Mouse (Mus musculus): ENCODE measurements at regions not wholly inside any gene's neighbourhood (a gene's known extent, or its start where the extent isn't known, plus 50 kb on each side); places are given as distances from the start of the nearest gene placed in this dataset.
"Not testable (repeated sequence)": the region's sequence is repeated elsewhere in the genome, so short reads cannot be mapped to it uniquely, and the experiment has no call there.

- no peak for DNase-seq
Observed at GRCm38 (mm10) chr17:7534386-7535059, 149.3 kb upstream of the Unc93a2 start.

GRCm38 (mm10) chr17:7533552-7533951 is 148.3 kb upstream of the Unc93a2 start:
- no peak for DNase-seq

- no peak for DNase-seq
Observed at GRCm38 (mm10) chr17:7532618-7533017, 147.4 kb upstream of the Unc93a2 start.

- no peak for DNase-seq
Observed at GRCm38 (mm10) chr17:7529304-7529703, 144.0 kb upstream of the Unc93a2 start.

- no peak for DNase-seq
Observed at GRCm38 (mm10) chr17:7527681-7528080, 142.4 kb upstream of the Unc93a2 start.

- DNase-seq = not testable (repeated sequence)
Observed at GRCm38 (mm10) chr17:7524497-7524896, 139.2 kb upstream of the Unc93a2 start.

- DNase-seq = no peak
Observed at GRCm38 (mm10) chr17:7521127-7521526, 135.9 kb upstream of the Unc93a2 start.

Measured in cerebellum, adult 18-20 months (tissue).